Mouse (Mus musculus): Measurements from ENCODE around the gene Slc6a11. TPM values are rescaled to one million over a fixed set of nuclear protein-coding genes. Genes with fewer than 3 reads are reported as not detected.

Slc6a11 gene
- total RNA-seq, 1 experiment: 0.13 TPM

DNA sequence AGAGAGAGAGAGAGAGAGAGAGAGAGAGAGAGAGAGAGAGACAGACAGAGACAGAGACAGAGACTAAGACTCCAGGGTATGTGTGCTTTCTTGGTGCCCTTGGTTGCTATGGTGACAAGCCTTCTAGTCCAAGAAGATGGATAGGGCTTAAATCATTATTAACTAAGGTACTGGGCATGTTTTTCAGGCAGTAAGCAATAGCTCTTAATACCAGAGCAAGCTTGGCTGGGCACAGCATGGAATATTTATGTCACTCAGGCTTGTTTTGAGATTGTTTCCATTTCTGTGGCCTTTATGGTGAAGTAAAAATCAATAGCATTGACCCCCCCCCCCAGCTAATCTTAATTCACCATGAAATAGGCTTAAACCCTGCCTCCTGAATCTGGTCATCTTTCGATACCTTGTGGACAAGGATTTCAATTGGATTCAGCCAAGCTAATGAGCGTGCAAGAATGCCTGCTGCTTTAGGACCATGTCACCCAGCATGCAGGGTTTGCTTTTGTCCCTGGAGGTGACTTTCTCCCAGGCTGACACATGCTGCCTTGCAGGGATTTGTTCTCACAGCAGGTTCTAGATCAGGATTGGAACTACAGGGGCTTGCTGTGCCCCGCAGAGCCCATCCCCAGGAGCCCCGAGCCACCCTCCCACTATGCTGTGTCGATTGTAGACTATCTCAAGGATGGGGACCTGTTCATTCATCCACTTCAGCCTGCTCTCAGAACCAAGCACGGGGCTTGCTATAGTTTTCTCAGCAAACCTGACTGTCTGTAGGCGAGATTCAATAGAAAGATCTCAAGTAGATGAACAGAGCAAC is 51.5 kb downstream of the Slc6a11 start:
- no peaks in the 10 kb centered on the region for H3K36me3 ChIP-seq (ENCODE audit: control insufficient read depth, insufficient read depth, low read length, poor library complexity, severe bottlenecking)
- no peak for DNase-seq (ENCODE audit: low read depth, low spot score)
- H3K9ac ChIP-seq (ENCODE audit: insufficient read depth, low read depth, low read length, poor library complexity, severe bottlenecking): no peak overlapping the region
- in situ Hi-C loops (cut with MboI; ENCODE audit: low sequenced_read_pairs in 2 of 2, unreplicated experiment in 2 of 2): no loop called here
- H3K9me3 ChIP-seq (ENCODE audit: control insufficient read depth, insufficient read depth, low read depth, low read length): no peaks in the 10 kb centered on the region
- no peak overlapping the region for H3K27ac ChIP-seq (ENCODE audit: insufficient read depth, low read depth, low read length, poor library complexity, severe bottlenecking)
- no peaks in the 10 kb centered on the region for H3K4me1 ChIP-seq (ENCODE audit: control insufficient read depth in 2 of 2, insufficient read depth in 2 of 2, low read length in 2 of 2, poor library complexity in 1 of 2)
- TF ChIP-seq ZNF384 (IDR thresholded peaks at IDR 0.05; ENCODE audit: low read depth, low read length): no peak
- TF ChIP-seq ZC3H11A (IDR thresholded peaks at IDR 0.05; ENCODE audit: borderline replicate concordance, low read depth, low read length): no peak
- TF ChIP-seq CHD2 (IDR thresholded peaks at IDR 0.05; ENCODE audit: low read depth, low read length): no peak
- no peak for TF ChIP-seq HCFC1 (IDR thresholded peaks at IDR 0.05; ENCODE audit: borderline replicate concordance, insufficient read depth, low read length)
- TF ChIP-seq MAFK (IDR thresholded peaks at IDR 0.05; ENCODE audit: insufficient read depth, low read depth, low read length): no peak
- H3K4me3 ChIP-seq (ENCODE audit: insufficient read depth in 1 of 2, low read depth in 1 of 2, low read length in 2 of 2, poor library complexity in 1 of 2, severe bottlenecking in 1 of 2): no peak overlapping the region

DNA sequence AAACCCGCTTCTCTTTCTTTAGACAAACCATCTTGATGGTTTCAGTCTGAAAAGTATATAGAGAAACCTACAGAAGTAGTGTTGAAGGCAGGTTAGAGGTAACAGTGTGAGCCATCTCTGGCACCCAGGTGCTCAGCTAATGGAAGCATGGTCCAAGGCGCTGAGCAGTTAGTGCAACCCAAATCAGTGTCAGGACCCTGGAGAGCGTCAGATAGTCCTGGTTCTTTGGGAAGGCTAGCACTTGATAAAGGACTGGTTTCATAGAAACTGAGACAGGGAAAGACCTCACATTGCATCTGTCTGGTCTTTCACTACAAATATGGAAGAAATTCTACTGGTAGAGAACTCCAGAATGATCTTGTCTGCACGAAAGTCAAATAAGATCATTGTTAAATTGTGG is 56.1 kb downstream of the Slc6a11 start:
- no peaks in the 10 kb centered on the region for H3K9me3 ChIP-seq (ENCODE audit: control insufficient read depth, insufficient read depth, low read depth, low read length)
- no peak overlapping the region for H3K4me3 ChIP-seq (ENCODE audit: insufficient read depth in 1 of 2, low read depth in 1 of 2, low read length in 2 of 2, poor library complexity in 1 of 2, severe bottlenecking in 1 of 2)
- H3K4me1 ChIP-seq (ENCODE audit: control insufficient read depth in 2 of 2, insufficient read depth in 2 of 2, low read length in 2 of 2, poor library complexity in 1 of 2): no peaks in the 10 kb centered on the region
- TF ChIP-seq HCFC1 (IDR thresholded peaks at IDR 0.05; ENCODE audit: borderline replicate concordance, insufficient read depth, low read length): no peak
- no peak for TF ChIP-seq CHD2 (IDR thresholded peaks at IDR 0.05; ENCODE audit: low read depth, low read length)
- no peak for TF ChIP-seq ZC3H11A (IDR thresholded peaks at IDR 0.05; ENCODE audit: borderline replicate concordance, low read depth, low read length)
- no peak for TF ChIP-seq ZNF384 (IDR thresholded peaks at IDR 0.05; ENCODE audit: low read depth, low read length)
- no peak for TF ChIP-seq MAFK (IDR thresholded peaks at IDR 0.05; ENCODE audit: insufficient read depth, low read depth, low read length)
- no peak overlapping the region for H3K9ac ChIP-seq (ENCODE audit: insufficient read depth, low read depth, low read length, poor library complexity, severe bottlenecking)
- in situ Hi-C loops (cut with MboI; ENCODE audit: low sequenced_read_pairs in 2 of 2, unreplicated experiment in 2 of 2): no loop called here
- no peaks in the 10 kb centered on the region for H3K36me3 ChIP-seq (ENCODE audit: control insufficient read depth, insufficient read depth, low read length, poor library complexity, severe bottlenecking)
- peak; percentile 39 for DNase-seq (ENCODE audit: low read depth, low spot score)
- no peak overlapping the region for H3K27ac ChIP-seq (ENCODE audit: insufficient read depth, low read depth, low read length, poor library complexity, severe bottlenecking)

DNA sequence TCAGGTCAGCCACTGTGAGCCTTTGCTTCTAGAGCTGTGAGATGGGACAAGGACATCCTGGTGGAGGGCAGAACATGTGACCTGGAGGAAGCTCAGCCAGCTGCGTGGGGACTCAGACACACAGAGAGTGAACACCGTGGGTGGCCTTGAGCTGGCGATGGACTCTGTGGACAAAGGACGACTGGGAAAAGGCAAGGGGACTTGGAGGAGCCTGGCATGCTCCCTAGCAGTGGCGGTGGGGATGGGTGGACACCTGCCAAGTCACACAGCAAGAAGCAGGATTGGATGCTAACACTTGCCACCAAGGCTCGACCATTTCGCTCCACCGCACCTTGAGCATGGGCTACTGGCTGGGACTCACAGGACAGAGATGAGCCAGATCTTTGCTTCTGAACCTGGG is 57.8 kb downstream of the Slc6a11 start:
- H3K9ac ChIP-seq (ENCODE audit: insufficient read depth, low read depth, low read length, poor library complexity, severe bottlenecking): no peak overlapping the region
- no peaks in the 10 kb centered on the region for H3K36me3 ChIP-seq (ENCODE audit: control insufficient read depth, insufficient read depth, low read length, poor library complexity, severe bottlenecking)
- H3K4me1 ChIP-seq (ENCODE audit: control insufficient read depth in 2 of 2, insufficient read depth in 2 of 2, low read length in 2 of 2, poor library complexity in 1 of 2): no peaks in the 10 kb centered on the region
- H3K9me3 ChIP-seq (ENCODE audit: control insufficient read depth, insufficient read depth, low read depth, low read length): no peaks in the 10 kb centered on the region
- no peak overlapping the region for H3K4me3 ChIP-seq (ENCODE audit: insufficient read depth in 1 of 2, low read depth in 1 of 2, low read length in 2 of 2, poor library complexity in 1 of 2, severe bottlenecking in 1 of 2)
- no peak for TF ChIP-seq HCFC1 (IDR thresholded peaks at IDR 0.05; ENCODE audit: borderline replicate concordance, insufficient read depth, low read length)
- no peak for TF ChIP-seq ZNF384 (IDR thresholded peaks at IDR 0.05; ENCODE audit: low read depth, low read length)
- no peak for TF ChIP-seq CHD2 (IDR thresholded peaks at IDR 0.05; ENCODE audit: low read depth, low read length)
- no peak for DNase-seq (ENCODE audit: low read depth, low spot score)
- no peak overlapping the region for H3K27ac ChIP-seq (ENCODE audit: insufficient read depth, low read depth, low read length, poor library complexity, severe bottlenecking)
- in situ Hi-C loops (cut with MboI; ENCODE audit: low sequenced_read_pairs in 2 of 2, unreplicated experiment in 2 of 2): no loop called here

DNA sequence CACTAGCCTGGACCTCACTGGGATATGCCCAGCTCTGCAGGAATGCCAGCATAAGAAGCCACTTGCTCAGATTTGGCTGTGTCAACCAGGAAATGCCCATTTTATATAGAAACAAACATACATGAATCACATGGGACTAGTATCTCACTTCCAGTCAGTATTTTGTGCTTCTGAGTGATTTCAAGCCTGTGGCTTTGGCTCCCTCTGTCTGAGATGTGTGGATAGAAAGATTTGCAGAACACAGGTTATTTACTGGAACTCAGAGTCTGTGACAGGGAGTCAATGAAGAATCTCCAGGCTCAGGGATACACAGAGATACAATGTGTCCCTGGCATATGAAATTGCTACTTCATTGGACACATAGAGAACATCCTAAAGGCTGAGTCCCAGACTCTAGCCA is 65.0 kb downstream of the Slc6a11 start:
- in situ Hi-C loops (cut with MboI; ENCODE audit: low sequenced_read_pairs in 2 of 2, unreplicated experiment in 2 of 2): no loop called here
- no peak overlapping the region for H3K4me3 ChIP-seq (ENCODE audit: insufficient read depth in 1 of 2, low read depth in 1 of 2, low read length in 2 of 2, poor library complexity in 1 of 2, severe bottlenecking in 1 of 2)
- H3K4me1 ChIP-seq (ENCODE audit: control insufficient read depth in 2 of 2, insufficient read depth in 2 of 2, low read length in 2 of 2, poor library complexity in 1 of 2): no peaks in the 10 kb centered on the region
- no peak for DNase-seq (ENCODE audit: low read depth, low spot score)
- no peaks in the 10 kb centered on the region for H3K9me3 ChIP-seq (ENCODE audit: control insufficient read depth, insufficient read depth, low read depth, low read length)
- TF ChIP-seq MAFK (IDR thresholded peaks at IDR 0.05; ENCODE audit: insufficient read depth, low read depth, low read length): no peak
- TF ChIP-seq ZNF384 (IDR thresholded peaks at IDR 0.05; ENCODE audit: low read depth, low read length): no peak
- no peak for TF ChIP-seq CHD2 (IDR thresholded peaks at IDR 0.05; ENCODE audit: low read depth, low read length)
- no peak for TF ChIP-seq HCFC1 (IDR thresholded peaks at IDR 0.05; ENCODE audit: borderline replicate concordance, insufficient read depth, low read length)
- TF ChIP-seq ZC3H11A (IDR thresholded peaks at IDR 0.05; ENCODE audit: borderline replicate concordance, low read depth, low read length): no peak
- H3K9ac ChIP-seq (ENCODE audit: insufficient read depth, low read depth, low read length, poor library complexity, severe bottlenecking): no peak overlapping the region
- no peak overlapping the region for H3K27ac ChIP-seq (ENCODE audit: insufficient read depth, low read depth, low read length, poor library complexity, severe bottlenecking)
- no peaks in the 10 kb centered on the region for H3K36me3 ChIP-seq (ENCODE audit: control insufficient read depth, insufficient read depth, low read length, poor library complexity, severe bottlenecking)

Data from ES-E14 (cell line).